Mouse (Mus musculus): ENCODE data around the gene Tspan33.
A peak's percentile ranks its signal among the peaks of the same experiment; 100 is the strongest.
"Not testable (repeated sequence)": the region's sequence is repeated elsewhere in the genome, so short reads cannot be mapped to it uniquely, and the experiment has no call there.

The Tspan33 gene

DNA sequence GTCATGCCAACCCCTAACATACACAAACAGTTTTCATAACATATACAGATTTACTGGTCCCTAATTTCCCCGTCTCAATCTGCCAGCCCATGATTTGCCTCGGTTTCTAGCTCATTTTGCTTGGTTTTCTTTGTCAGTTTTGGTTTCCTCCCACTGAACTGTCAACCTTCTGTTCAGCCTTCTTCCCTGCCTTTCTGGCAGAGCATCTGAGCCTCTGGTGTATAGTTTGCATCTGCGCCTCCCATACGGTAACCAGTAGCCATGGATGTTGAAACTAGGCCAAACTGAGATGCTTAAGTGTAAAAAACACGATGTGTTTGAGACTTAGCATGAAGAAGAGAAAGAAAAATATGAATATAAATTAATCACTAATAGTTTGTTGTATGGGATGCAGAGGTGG lies 62.0 kb downstream of the Tspan33 start:
- DNase-seq (ENCODE audit: low spot score), result no peak

DNA sequence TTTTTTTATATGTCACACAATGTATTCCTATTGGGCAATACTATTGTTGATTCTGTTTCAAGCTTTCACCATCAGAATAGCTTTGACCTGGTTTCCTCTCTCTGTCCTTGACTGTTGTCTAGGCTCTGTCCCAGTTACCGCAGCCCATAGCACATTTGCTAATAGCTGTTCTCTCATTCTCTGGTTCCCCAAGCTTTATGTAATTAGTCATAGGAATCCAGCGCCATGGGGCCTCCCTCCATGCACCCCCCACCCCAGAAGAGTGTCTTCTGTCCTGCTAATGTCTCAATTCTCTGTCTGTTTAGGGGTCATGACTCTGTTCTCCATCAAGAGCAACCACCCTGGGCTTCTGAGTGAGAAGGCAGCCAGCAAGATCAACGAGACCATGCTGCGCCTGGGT lies 62.5 kb downstream of the Tspan33 start:
- no peak for DNase-seq (ENCODE audit: low spot score)

DNA sequence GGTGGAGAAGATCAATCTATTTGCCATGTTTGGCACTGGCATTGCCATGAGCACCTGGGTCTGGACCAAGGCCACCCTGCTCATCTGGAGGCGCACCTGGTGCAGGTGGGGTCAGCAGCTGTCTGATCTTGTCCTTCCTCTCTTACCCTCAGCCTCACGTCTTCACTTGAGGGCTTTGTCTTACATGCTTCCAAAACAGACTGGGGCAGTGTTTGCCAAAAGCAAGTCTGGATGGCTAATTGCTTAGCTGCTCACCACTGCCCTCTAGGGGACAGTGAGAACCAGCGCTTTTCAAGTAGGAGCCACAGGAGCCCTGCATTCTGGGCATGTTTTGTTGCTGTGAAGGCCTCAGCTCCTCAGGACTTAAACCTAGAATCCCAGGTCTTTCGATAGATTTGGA lies 64.4 kb downstream of the Tspan33 start:
- peak; percentile 81 for DNase-seq (ENCODE audit: low spot score)

DNA sequence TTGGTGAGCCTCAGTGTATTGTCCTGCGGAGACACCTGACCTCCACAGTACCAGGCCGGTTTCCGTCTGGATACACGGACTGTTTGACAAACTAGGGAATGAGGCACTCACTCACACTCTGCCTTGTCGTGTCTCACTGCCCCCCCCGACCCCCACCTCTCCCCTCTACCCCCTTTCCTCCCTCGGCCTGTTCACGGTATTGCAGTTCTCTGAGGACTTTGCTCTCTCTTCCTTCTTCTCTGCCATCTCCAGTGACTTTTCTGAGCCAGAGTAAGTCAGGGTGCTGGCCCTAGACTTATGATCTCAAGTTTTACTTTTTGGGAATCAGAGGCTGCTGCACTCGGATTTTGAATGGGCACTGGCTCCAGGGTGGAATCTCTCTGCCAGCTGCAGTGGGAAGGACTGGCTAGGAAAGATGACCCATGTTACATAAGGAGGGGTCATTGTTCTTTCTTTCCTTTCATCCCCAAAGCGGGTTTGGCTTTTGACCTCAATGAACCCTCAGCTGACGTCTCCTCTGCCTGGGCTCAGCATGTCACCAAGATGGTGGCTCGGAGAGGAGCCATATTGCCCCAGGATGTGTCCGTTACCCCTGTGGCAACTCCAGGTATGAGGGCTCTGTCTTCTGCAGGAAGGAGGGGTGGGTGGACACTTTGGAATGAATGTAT lies 65.1 kb downstream of the Tspan33 start:
- no peak for DNase-seq (ENCODE audit: low spot score)

DNA sequence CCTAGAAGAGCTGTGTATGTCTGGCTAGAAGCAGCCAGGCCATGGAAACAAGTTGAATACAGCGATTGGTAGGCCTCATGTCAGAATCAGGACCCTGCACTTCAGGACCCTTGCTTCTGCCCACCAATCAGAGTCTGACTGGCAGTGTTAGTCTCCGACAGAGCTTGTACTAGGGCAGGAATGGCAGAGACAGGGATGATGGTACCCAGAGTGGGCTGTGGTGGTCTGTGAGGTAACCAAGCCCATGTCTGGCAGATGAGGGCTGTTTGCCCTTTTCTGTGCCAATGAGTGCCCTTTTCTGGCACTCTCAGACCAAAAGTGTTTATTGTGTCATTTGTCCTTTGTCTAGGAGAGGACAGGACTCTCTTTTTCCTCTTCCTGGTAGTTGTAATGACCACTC lies 66.4 kb downstream of the Tspan33 start:
- not testable (repeated sequence) for DNase-seq (ENCODE audit: low spot score)

DNA sequence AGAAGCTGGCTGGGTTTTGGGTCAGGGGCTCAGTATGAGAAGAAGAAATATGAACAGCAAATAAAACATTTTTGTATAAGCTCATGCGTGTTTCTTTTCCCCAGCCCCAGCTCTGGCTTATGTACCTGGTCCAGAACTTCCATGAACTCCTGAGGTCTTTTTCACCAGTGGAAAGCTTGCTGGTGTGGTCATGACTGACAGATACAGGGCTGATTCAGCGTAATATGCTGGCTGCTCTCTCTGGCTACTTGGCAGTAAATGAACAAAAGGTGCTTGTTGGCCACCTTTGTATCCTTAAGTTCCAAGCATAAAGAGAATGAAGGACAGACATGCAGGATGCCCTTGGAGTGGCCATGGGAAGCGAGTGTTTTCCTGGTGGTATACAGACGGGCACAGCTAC lies 67.3 kb downstream of the Tspan33 start:
- DNase-seq (ENCODE audit: low spot score), result no peak

DNA sequence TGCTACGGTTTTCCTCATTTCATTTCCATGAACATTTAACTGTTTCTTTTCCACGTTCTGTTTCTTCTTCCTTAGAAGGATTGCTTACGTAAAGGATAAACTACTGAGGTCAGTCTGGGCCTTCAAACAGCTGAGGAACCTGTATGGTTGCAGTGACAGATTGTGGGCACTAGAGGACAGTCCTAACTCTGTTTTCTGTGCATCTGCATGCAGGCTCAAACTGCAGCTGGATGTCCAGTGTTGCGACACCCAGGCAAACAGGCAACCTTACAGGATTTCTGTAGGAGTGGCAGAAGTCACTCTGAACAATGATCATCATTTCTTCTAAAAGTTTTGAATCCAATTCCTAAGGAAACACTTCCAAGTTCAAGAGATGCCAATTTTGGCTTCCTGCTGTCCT lies 68.5 kb downstream of the Tspan33 start:
- DNase-seq (ENCODE audit: low spot score), result no peak

DNA sequence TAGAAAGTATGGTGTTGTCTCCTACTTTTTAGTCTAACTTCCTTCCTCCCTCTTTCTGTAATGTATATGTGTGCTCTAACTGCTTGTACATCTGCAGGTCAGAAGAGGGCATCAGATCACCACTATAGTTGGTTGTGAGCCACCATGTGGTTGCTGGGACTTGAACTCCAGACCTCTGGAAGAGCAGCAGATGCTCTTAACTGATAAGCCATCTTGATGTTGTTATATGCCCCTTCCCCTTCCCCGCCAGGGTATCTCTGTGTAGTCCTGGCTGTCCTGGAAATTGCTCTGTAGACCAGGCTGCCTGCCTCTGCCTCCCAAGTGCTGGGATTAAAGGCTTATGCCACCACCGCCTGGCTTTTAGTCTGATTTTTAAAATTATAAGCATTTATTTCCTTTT lies 72.9 kb downstream of the Tspan33 start:
- no peak for DNase-seq (ENCODE audit: low spot score)
